Mouse (Mus musculus): Measurements from ENCODE around the gene Gkn2.
A peak's percentile ranks its signal among the peaks of the same experiment; 100 is the strongest.

Gkn2 gene

DNA sequence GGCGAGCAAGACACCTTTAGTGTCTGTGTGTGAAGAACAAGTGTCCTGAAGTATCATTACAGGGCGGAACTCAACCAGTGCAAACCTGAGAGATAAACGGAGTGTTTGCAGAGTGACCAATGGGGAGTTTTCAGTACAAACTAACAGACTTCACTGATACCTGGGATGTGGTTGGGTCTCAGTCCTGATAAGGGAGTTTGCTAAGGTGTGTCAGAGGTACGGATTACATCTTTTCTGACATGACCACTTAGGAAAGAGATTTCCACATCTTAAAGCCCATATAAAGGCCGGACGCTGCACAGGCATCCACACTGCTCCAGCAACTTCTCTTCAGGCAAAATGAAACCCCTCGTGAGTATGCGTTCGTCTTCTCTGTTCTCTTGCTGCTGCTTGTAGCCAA is at the start of gene Gkn2:
Gkn2 (plus strand) TSS at position 301 of the 400 bp plus-strand sequence.
- no peak for DNase-seq (ENCODE audit: extremely low spot score)

- DNase-seq (ENCODE audit: extremely low spot score), result peak; percentile 35
Observed at GRCm38 (mm10) chr6:87323381-87323780, 49.8 kb upstream of the Gkn2 start.

- no peak for DNase-seq (ENCODE audit: extremely low spot score)
Observed at GRCm38 (mm10) chr6:87326932-87327331, 46.2 kb upstream of the Gkn2 start.

- no peak for DNase-seq (ENCODE audit: extremely low spot score)
Observed at GRCm38 (mm10) chr6:87328265-87329173, 44.6 kb upstream of the Gkn2 start.

DNA sequence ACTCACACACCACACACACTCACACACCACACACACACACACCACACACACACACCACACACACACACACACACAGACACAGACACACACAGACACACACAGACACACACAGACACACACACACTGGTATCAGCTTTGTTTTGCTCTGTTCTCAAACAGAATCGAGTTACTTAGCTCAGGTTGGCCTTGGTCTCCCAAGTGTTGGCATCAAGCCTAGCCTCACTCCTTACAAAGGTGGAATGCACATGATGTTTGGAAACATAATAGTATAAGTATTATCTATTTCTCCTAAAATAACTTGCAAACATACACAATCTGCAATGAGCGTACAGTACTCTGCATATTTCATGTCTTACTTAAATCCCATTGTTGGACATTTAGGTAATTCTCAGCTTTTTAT is 40.8 kb upstream of the Gkn2 start:
- no peak for DNase-seq (ENCODE audit: extremely low spot score)

GRCm38 (mm10) chr6:87334361-87335090 is 38.6 kb upstream of the Gkn2 start:
- peak; percentile 38 for DNase-seq (ENCODE audit: extremely low spot score)

DNA sequence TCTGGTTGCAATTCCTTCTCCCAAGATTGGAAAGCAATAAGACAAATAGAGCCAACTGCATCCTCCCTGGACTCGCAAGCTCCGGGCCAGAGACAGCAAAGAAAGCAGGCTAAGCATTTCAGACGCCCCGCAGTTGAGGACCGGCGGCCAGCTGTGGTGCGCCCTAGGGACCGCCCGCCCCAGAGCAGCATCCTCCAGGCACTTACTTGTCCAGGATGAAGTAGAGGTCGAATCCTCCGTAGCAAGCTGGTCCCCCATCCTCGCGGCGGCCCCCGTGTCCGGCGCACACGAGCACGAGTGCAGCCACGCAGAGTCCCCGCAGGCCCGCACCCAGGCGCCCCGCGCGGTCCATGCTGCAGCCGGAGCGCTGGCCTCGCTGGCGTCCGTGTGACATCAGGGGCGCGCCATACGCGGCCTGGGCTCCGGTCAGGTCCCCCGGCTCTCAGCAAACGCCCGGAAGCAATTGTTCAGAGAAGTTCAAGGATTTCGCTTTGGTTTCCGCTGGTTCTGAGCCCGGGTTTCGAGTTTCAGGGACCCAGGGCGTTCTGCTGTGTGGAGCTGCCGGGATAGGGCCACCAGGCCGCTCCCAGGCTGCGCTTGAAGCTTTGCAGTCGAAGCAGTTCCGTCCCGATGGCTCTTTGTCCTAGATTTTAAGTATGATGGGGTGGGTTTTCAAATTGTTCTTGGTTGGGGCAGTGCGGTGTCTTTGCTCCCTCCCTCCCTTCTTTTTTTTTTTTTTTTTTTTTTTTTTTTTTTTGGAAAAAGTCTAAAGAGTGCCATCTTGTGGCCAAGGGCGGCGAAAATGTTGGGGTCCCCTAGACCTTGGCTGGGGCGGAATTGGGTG is 37.8 kb upstream of the Gkn2 start, which contains the start of gene Antxr1:
Antxr1 (minus strand) TSS at position 731 of the 844 bp plus-strand sequence.
- DNase-seq (ENCODE audit: extremely low spot score), result peak; percentile 82

DNA sequence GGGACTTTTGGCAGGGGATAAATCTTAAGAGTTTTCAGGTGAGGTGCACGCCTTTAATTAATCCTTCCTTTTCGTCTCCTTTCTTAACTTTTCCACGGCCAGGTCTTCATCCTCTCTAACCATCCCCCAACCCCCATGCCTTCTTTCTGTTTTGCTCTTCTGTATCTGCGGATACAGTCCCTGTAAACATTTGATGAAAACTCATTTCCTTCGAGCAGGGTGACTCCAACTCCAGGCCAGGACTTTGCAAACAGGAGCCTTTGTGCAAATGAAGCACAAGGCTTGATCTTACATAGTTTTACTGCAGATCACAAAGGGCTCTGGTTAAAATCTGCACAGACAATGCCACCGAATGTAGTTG is 37.2 kb upstream of the Gkn2 start:
- no peak for DNase-seq (ENCODE audit: extremely low spot score)

DNA sequence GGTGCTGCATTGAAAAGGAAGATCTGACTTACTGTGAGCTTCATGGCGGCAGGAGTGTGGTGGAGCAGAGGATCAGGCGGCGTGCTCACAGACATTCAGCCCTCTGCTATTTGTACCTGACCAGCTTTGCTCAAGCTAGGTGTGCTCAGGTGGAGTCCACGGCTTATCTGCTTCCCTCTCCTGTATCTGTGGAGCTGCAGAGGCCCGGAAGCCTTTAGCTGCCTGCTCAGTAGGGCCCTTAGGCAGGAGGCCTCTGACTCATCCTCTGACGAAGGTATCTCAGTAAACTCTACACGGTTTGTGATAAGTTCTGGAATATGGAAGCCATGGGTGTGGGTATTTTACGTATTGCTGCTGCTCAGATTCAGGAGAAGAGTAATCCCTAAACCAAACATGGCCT is 22.3 kb upstream of the Gkn2 start, which contains the start of gene Gkn1:
Gkn1 (minus strand) TSS at position 114 of the 400 bp plus-strand sequence.
- no peak for DNase-seq (ENCODE audit: extremely low spot score)

DNA sequence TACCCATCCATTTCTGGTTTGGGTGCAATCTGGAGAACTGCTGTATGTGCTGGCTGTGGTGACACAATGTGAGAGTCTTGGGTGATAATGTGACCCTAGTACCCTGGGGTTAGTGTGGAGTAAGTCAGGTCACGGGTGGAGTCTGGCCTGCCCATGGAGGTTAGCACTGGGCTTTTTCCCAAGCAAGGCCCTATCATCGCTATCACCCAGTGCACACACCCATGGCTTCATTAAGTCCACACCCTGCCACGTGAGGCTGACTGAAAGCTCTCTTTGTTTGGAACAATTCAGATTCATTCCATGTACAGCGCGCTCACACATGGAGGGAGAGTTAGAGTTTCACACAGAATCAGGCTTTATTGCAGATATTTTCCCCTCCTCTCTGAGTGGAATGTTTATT is 18.7 kb upstream of the Gkn2 start:
- no peak for DNase-seq (ENCODE audit: extremely low spot score)

DNA sequence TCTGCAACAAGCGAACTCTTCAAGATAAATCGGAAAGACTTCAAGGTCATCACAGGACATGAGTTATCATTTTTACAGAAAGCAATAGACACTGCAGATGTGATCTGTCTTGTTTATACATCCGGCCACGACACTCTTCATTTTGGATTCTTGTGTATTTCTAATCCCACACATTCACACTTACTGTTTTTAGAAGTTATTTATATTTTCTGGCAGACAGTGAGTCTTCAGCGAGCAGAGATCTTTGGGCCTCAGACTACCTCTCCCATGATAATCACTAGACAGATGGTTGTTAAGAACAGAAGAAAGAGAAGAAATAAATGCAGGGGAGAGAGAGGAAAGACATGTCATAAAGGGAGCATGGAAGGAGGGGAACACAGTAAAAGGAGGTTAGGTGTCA is 3.9 kb upstream of the Gkn2 start:
- DNase-seq (ENCODE audit: extremely low spot score), result no peak

DNA sequence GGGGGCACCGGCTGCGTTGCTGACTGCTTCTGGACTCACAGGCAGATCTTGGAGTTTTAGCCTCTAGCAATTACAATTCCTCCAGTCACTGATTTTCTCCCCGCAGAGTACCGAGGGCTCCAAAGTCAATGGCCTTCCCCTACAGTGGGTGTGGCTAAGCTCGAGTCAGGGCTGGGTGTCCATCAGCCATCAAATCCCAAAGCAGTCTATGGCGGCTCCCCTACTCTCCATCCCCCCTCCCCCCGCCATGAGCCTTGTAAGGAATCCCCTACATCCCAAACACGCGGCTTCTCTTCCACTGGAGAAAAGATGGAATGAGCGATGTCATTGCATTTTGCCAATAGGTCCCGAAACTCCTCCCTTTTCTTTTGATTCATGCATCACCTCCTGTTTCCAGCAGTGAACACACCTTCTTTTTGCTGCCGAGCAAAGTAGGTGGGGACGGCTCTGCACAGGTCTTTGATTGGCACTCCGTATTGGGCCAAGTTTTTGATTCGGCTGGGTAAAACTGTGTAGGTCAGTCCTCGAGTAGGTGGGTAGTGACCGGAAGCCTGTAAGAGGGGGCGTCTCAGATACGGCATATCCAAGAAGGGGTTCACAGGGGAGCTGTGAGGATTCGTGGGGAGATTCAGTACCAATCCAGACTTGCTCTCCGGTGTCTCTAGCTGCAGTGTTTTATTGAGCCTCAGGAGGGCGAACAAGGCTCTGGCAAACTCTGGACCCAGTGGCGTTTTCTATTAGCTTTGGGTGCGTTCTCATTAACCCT is 11.0 kb downstream of the Gkn2 start:
- DNase-seq (ENCODE audit: extremely low spot score), result peak; percentile 34

DNA sequence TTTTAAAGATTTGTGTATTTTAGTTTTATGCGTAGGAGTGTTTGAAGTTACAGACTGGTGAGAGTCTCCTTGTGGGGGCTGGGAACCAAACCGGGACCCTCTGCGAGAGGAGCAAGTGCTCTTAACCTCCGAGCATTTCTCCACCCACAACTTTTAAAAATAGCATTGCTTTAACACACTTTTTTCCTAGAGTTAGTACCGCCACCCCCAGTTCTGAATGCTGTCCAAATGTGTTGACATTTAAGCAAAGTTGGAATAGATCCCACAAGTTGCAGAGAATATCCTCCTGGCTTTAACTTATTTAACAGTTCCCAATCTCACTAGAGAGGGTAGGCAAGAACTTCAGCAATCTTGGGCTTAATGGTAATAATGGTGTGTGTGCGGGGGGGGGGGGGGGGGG is 11.6 kb downstream of the Gkn2 start:
- DNase-seq (ENCODE audit: extremely low spot score), result no peak

DNA sequence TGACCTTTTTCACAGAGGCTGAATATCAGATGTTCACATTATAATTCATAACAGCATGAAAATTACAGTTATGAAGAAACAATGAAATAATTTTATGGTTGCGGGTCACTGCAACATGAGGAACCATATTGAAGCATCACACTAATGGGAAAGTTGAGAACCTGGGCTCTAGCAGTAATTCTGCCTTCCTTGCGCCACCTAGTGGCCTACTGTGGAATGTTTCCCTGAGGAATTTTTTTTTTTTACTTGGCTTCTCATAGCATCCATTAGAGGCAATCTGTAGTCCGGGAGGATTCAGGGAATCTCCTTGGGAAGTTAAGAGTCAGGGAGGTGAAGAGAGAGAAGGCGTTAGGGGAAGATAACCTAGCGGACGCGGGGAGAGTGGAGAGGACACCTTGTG is 13.0 kb downstream of the Gkn2 start:
- DNase-seq (ENCODE audit: extremely low spot score), result peak; percentile 76

DNA sequence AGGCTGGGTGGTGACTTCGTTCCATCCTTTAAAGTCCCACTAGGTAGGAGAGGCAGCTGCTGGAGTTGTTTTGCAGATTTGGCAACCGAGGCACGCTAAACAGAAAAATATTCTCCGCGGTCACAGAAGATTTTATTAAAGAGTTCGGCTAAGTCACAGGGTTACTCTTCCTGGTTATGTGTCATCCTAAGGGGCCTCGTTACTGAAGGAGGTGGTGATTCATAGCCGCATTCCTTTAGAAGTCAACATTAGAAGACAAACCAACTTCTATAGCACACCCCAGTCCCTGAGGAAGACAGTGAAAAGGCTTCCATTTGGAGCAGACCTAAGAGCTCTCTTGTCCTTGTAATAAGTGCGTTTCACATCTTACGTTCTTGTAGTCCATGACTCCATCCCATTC is 13.5 kb downstream of the Gkn2 start:
- DNase-seq (ENCODE audit: extremely low spot score), result no peak

DNA sequence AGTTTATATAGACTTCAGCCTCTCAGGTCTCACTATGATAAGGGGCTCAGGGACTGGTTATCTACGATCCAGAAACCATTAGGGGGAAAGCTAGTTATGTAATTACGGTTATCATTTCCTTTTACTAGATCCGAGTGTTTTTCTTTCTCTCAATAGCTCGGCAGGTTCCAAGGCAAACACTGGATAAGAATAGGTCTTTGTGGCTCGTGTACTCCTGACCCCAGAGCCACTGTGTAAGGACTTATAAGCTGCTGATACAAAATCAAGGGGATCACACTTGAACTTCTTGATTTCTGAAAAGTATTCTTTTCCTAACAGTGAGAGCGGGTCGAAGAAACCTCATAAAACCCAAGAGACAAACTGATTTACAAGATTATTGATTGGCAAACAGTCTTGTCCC is 15.7 kb downstream of the Gkn2 start, which contains the start of gene Gkn3:
Gkn3 (minus strand) TSS at position 59 of the 400 bp plus-strand sequence.
- no peak for DNase-seq (ENCODE audit: extremely low spot score)

GRCm38 (mm10) chr6:87389455-87389989 is 16.4 kb downstream of the Gkn2 start:
- DNase-seq (ENCODE audit: extremely low spot score), result no peak

DNA sequence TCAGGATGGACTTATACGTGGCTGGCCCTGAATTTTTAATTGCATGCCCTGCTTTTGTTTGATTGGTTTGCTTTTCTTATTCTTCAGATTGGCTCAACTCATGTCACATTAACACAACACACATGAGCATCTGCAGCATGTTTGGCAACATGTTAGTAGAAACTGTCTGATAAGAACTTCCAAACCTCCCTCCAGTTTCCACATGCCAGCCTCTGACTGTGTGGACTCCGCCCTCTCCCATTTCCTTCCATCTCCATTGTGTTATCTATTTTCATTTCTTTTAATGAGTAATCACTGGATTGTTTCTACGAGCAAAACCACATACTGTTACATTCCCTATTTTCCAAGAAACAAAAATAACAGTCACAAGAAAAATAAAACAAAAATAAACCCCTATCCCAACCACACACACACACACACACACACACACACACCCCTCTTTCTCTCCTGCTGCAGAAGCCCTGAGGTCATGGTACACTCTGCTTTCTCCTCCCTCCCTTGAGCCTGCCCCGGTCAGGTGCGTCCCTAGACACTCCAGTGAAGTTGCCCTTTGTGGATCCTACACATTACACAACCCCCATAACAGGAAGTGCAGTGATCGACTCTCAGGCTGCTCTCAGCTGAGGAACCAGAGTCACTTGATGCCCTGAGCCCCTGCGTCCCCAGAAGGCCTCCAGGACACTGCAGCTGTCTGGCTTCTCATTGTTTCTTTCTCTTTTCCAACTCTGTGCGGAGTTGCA is 20.5 kb downstream of the Gkn2 start:
- no peak for DNase-seq (ENCODE audit: extremely low spot score)

DNA sequence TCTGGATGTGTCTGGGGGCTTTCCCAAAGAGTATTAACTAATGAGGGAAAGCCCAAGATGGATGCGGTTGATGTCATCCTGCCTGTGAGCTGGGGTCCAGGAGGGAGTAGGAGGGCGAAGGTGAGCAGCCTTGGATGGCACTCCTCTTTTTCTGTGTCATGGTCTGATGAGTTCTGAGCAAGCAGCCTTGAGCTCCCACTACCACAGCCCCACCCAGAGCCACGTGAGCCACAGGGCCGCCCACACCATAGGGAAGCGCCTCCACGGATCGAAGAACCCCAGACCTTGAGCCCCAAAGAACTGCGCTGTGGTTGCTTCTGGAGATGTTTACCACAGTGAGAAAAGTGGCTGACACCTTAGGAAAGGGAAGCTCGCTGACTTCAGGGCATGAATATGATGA is 21.6 kb downstream of the Gkn2 start:
- no peak for DNase-seq (ENCODE audit: extremely low spot score)

DNA sequence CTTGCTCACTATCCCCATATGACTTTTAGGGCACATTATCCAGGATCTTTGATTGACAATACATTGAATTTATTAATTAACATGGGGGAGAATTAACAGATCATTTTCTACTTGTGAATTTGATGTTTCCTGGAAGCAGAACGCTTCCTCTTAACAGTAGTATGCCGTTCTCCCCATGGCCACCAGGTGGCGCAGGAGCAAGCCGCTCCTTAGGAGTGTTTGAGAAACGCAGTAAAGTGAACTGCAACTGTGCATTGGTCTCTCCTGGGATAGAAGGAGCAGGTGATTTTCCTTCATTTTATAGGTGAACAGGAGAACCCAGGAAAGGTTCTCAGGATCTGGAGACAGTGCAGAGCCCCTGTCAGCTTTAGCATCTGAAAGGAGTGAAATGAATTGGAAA is 26.0 kb downstream of the Gkn2 start:
- peak; percentile 60 for DNase-seq (ENCODE audit: extremely low spot score)
